Mouse (Mus musculus) adrenal gland (tissue): ENCODE data around the gene Ppp1r15a.
"Not testable (repeated sequence)": the region's sequence is repeated elsewhere in the genome, so short reads cannot be mapped to it uniquely, and the experiment has no call there.

Experiments used
- intact Hi-C: fragments of 180-260 bp; cut with DNase I; formaldehyde crosslinking; loops from one replicate; pipeline ENCODE4 v1.15.1; 2025

Gene Ppp1r15a

DNA sequence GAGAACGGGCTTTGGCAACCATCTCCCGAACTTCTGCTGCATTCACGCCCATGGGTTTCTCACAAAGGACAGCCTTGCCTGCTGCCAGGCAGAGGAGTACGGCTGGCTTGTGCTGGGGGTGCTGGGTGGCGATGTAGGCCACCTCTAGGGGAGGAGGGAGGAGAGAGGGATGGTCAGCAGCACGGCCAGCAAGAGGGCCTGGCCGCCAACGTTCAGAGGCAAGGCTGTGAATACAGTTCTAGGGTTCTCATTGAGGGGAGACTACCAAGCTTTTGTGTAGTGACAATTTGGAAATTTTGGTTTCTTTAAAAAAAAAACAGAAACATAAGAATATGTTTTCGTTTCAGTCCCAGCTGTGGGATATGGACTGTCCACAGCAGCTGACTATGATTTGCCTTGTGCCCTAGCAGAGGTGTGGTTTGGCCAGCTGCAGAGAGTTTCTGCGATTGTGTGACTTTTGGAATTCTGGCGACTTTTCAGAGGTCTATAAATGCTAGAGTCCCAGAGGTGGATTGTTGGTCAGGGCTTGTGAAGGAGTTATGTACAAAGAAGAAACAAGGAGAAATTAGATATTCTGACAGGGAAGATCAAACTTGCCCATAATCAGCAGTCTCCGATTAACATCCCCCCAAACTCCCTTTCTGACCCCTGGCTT, 39.2 kb downstream of the Ppp1r15a start, which contains the start of gene Gm45808:
Gene Gm45808 (minus strand): TSS at position 51 of the 655 bp plus-strand sequence.
- intact Hi-C loops: no loop called here

DNA sequence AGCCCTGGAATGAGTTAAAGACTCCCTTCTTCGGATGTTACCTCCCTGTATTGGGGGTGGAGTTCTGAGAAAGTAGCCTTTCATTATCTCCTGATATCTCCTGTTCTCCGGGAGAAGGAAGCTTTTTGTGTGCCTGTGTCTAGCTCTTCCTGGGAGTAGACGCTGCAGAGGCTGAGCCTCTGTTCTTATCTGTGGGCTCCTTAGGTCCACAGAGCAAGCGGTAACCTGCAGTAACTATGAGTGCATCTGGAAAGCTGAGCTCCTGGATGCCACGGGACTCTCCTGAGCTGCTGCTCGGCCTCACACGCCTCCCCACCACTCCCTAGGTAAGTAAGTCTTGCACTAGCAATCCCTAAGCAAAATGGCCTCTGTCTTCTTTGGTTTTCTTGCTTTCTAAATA, 39.9 kb downstream of the Ppp1r15a start:
- intact Hi-C loops: no loop called here

DNA sequence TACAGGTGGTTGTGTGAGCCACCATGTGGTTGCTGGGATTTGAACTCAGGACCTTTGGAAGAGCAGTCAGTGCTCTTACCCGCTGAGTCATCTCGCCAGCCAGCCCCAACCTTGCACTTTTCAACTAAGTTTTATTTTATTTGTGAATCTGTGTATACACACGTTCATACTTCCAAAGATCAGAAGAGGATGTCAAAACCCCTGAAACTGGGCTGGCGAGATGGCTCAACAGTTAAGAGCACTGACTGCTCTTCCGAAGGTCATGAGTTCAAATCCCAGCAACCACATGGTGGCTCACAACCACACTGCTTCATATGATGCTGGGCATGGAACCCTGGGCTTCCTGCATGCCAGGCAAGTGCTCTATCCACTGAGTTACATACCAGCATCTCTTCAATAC, 41.1 kb downstream of the Ppp1r15a start:
- intact Hi-C loops: not testable (repeated sequence)

GRCm38 (mm10) chr7:45482166-45482565, 43.9 kb downstream of the Ppp1r15a start:
- intact Hi-C loops: no loop called here

GRCm38 (mm10) chr7:45481374-45481927, 44.6 kb downstream of the Ppp1r15a start, which contains the start of gene Tulp2:
Gene Tulp2 (plus strand): TSS chr7:45481877.
- intact Hi-C loops: no loop called here

DNA sequence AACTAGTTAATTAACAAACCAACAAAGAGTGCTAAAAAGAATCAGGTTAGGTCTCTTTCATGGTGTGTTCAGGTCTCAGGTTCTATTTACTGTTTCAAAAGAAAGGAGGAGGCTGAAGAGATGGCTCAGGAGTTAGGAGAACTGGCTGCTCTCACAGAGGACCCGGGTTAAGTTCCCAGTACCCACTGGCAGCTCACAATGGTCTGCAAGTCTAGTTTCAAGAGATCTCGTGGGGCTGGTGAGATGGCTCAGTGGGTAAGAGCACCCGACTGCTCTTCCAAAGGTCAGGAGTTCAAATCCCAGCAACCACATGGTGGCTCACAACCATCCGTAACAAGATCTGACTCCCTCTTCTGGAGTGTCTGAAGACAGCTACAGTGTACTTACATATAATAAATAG, 45.8 kb downstream of the Ppp1r15a start:
- intact Hi-C loops: not testable (repeated sequence)

- intact Hi-C loops: loop anchor here (5.0 kb wide), 1 partner anchor 49 kb away; the partner anchor contains the start of genes Plekha4 and Ppp1r15a
These were observed 47.3 kb downstream of the Ppp1r15a start for GRCm38 (mm10) chr7:45478774-45479173.

- intact Hi-C loops: loop anchor here (5.0 kb wide), 1 partner anchor 50 kb away; the partner anchor contains the start of genes Plekha4 and Ppp1r15a
These were observed 49.1 kb downstream of the Ppp1r15a start for GRCm38 (mm10) chr7:45477003-45477402.

- intact Hi-C loops: loop anchor here (5.0 kb wide), 1 partner anchor 51 kb away; the partner anchor contains the start of genes Plekha4 and Ppp1r15a
These were observed 49.6 kb downstream of the Ppp1r15a start for GRCm38 (mm10) chr7:45476453-45476852.

DNA sequence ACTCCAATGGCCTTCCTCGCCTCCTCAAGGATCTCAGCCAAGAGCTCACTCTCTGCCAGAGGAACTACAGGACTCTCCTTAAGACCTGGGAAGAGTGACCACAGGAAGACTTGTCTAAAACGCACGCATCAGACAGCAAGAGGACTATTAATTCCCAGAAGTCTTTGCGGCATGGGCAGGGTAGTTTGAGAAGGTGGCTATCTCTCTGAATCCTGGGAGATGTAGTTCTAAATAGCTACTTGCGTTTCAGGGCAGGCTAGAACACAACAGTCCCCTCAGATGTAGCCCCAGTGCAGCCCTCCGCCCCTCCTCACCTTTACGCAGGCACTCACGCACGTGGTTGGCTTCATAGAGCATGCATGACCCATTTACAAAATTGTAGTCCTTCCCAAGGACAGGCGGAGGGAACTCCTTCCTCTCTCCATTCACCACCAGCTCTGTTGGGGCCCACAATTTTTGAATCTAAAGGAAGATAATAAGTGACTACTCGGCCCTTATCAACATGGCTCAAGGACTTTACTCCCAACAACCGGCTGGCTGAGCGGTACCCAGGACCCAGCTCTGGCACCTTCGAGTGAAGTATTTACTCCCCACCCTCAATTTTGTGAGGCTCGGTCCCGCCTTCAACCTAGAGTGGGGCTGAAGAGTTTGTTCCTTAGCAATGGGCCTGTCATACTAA, 50.6 kb downstream of the Ppp1r15a start:
- intact Hi-C loops: loop anchor here (5.0 kb wide), 1 partner anchor 52 kb away; the partner anchor contains the start of genes Plekha4 and Ppp1r15a
